Mouse (Mus musculus): Measurements from ENCODE around the gene Map7d1. TPM values are rescaled to one million over a fixed set of nuclear protein-coding genes. Genes with fewer than 3 reads are reported as not detected.

The Map7d1 gene
- polyA plus RNA-seq, 1 experiment, result 105 TPM

DNA sequence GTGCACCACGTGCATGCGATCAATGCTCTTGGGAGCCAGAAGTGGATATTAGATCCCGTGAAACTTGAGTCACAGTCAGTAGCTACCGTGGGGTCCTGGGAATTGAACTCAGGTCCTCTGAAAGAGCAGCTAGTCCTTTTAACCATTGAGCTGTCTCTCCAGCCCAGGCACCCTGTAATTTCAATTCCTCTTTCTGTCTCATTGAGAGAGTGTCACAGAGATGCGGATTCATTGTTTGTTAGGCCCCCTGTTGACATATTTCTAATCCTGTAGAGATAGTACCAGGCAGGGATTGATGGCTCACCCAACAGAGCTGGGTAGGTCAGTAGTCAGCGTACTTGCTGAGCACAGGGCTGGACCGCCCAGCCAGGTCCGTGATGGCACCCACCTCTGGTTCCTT is 34.2 kb upstream of the Map7d1 start:
- H3K9me3 ChIP-seq, result peaks cover 9% of the 10 kb centered on the region
- no peaks in the 10 kb centered on the region for H3K36me3 ChIP-seq (replicated peaks; ENCODE audit: low read length)
- no peak for TF ChIP-seq FLI1 (IDR thresholded peaks at IDR 0.05; ENCODE audit: low read length)
- no peak for TF ChIP-seq GATA1 (IDR thresholded peaks at IDR 0.05; ENCODE audit: borderline replicate concordance, low read length)
- no peak overlapping the region for H3K4me3 ChIP-seq (replicated peaks)
- peaks cover 27% of the 10 kb centered on the region for H3K4me1 ChIP-seq
- H3K27me3 ChIP-seq (replicated peaks), result peaks cover 81% of the 10 kb centered on the region

DNA sequence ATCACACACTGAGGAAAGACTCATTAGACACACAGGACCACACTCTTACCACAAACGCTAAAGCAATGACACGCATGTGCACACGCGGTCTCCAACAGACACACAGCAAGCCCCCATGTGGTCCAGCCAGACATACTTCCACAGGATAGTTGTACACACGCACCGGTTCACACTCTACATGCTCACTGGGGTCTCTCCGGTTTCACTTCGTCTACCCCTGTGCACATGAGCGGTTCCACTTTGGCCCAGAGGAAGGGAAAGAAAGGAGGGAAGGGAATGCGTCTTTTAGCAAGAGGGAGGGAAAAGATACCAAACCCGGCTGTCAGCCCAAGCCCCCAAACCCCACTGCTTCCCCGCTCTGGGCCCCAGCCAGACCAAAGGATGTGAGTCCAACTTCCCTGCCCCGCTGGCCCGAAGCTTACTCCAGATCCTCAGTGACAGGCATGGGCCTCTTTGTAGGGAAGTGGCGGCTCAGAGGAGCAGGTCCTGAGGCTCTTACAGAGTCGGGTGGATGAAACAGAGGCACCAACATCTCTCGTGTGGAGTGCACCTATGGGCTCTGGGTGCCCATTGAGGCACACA is 32.0 kb upstream of the Map7d1 start:
- H3K9me3 ChIP-seq, result peaks cover 9% of the 10 kb centered on the region
- H3K4me3 ChIP-seq (replicated peaks), result peak overlapping the region; percentile 86
- no peak for TF ChIP-seq GATA1 (IDR thresholded peaks at IDR 0.05; ENCODE audit: borderline replicate concordance, low read length)
- no peak for TF ChIP-seq FLI1 (IDR thresholded peaks at IDR 0.05; ENCODE audit: low read length)
- no peaks in the 10 kb centered on the region for H3K36me3 ChIP-seq (replicated peaks; ENCODE audit: low read length)
- H3K4me1 ChIP-seq, result peaks cover 27% of the 10 kb centered on the region
- H3K27me3 ChIP-seq (replicated peaks), result peaks cover 82% of the 10 kb centered on the region

DNA sequence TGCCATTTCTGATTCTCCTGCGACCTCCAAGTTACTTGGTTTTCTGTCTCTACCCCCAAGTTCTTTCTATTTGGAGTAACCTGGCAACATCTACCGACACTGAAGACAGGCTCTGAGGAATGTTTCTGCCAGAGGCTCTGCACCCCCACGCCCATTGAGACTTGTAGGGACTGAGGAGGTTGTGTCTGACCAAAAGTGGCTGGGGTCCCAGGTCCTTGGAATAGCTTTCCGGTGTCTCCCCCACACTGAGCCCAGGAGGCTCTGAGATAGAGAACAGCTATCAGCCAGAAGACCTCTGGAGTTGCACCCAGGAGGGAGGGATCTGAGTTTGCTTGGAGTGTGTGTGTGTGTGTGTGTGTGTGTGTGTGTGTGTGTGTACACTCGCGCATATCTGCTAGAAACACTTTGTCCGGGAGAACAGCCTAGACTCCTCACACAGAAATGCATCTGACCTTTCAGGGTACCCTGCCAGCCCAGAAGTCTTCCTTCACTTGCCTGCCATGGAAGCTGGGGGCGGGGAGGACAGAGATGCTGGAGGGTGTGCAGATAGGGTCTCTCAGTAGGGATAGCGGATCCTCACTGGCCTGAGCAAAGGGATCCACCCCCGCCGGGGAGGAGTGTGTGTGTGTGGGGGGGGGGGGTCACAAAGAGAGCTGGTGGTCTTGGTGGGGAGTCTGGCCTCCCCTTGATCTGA is 31.3 kb upstream of the Map7d1 start:
- Histone ChIP-seq H3K4me1 (peaks cover 27% of the 10 kb centered on the region), H3K4me3 (replicated peaks) (peak overlapping the region; percentile 86), H3K27me3 (replicated peaks) (peaks cover 84% of the 10 kb centered on the region), H3K36me3 (replicated peaks; ENCODE audit: low read length) (no peaks in the 10 kb centered on the region), H3K9me3 (peaks cover 9% of the 10 kb centered on the region)
- TF ChIP-seq FLI1 (IDR thresholded peaks at IDR 0.05; ENCODE audit: low read length), result no peak
- no peak for TF ChIP-seq GATA1 (IDR thresholded peaks at IDR 0.05; ENCODE audit: borderline replicate concordance, low read length)

DNA sequence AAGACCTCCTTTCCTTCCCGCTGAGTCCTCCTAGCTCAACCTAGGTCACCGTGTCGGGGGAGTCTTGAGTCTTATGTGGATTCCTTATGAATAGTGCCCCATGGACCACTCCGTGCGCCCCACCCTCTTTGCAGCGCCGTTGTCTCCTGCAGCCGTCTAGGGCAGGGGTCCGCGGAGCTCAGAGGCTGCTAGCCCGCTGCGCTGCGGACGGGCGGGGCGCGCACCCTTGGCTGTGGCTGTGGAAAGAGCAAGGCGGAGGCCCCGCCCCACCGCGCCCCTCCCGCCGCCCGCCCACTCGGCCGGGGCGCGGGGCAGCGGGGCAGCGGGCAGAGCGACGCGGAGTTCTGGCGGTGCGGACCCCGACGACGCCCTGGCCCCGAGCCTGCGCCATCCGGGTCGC is 30.3 kb upstream of the Map7d1 start, which contains the start of gene Col8a2:
Col8a2 (plus strand) TSS at position 302 of the 400 bp plus-strand sequence.
- TF ChIP-seq FLI1 (IDR thresholded peaks at IDR 0.05; ENCODE audit: low read length) (no peak), GATA1 (IDR thresholded peaks at IDR 0.05; ENCODE audit: borderline replicate concordance, low read length) (no peak)
- Histone ChIP-seq H3K9me3 (peaks cover 9% of the 10 kb centered on the region), H3K4me1 (peaks cover 27% of the 10 kb centered on the region), H3K4me3 (replicated peaks) (peak within 1 kb of the TSS; percentile 83), H3K27me3 (replicated peaks) (peaks cover 87% of the 10 kb centered on the region), H3K36me3 (replicated peaks; ENCODE audit: low read length) (no peaks in the 10 kb centered on the region)

DNA sequence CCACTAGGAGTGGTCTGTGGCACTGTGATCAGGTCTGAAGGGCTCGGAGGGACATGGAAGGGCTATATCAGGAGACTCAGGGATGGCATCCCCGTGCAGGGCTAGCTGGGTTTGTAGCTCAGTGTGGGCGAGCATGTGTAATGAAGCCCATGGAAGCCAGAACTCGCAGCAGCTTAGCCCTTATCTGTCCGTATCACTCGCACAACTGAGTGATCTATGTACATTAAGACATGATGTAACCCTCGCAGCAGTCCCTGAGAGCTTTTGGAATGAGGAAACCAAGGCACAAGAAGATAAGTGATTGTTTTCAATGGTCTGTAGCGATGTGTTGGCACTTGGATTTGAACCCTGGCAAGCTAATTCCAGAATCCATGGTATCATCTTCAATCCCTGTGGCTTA is 27.4 kb upstream of the Map7d1 start:
- TF ChIP-seq FLI1 (IDR thresholded peaks at IDR 0.05; ENCODE audit: low read length) (no peak), GATA1 (IDR thresholded peaks at IDR 0.05; ENCODE audit: borderline replicate concordance, low read length) (no peak)
- H3K9me3 ChIP-seq, result peaks cover 9% of the 10 kb centered on the region
- peaks cover 76% of the 10 kb centered on the region for H3K27me3 ChIP-seq (replicated peaks)
- H3K4me3 ChIP-seq (replicated peaks), result no peak overlapping the region
- no peaks in the 10 kb centered on the region for H3K36me3 ChIP-seq (replicated peaks; ENCODE audit: low read length)
- H3K4me1 ChIP-seq, result peaks cover 28% of the 10 kb centered on the region

DNA sequence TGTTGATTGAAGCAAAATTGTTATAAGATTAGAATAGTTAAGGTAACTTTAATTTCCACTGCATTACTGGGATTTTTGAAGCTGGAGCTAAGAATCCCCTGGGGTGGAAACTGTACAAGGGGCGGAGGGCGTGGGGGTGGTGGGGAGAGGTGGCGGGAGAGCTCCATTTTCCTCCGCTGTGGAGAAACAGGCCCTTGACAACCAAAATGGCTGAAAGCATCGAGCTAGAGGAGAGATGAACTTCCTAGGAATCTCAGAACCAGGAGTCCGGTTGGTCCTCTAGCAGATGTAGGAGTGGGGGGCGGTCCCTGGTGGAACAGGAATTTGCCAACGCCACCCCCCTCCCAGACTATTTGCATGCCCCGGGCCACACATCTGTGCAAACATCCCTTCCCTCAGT is 25.6 kb upstream of the Map7d1 start:
- Histone ChIP-seq H3K4me1 (peaks cover 20% of the 10 kb centered on the region), H3K27me3 (replicated peaks) (peaks cover 58% of the 10 kb centered on the region), H3K36me3 (replicated peaks; ENCODE audit: low read length) (peaks cover 4% of the 10 kb centered on the region), H3K4me3 (replicated peaks) (no peak overlapping the region), H3K9me3 (peaks cover 9% of the 10 kb centered on the region)
- TF ChIP-seq FLI1 (IDR thresholded peaks at IDR 0.05; ENCODE audit: low read length) (no peak), GATA1 (IDR thresholded peaks at IDR 0.05; ENCODE audit: borderline replicate concordance, low read length) (no peak)

DNA sequence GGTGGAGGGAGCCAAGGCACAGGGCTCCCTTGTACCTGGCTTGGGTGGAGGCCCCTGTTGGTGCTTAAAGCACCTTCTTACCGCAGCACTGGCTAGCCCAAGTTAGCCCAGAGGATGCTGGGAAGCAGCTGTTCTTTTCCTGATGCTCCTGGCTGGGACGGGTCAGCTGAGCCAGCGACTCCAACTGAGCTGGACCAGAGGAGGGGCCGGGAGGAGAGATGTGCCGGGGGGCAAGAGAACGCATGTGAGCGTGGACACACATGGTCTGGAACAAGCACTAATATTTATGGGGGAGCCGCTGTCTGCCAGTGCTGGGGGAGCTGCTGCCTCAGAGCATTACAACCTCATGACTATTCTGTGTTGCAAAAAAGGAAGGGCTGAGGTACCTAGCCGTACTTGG is 22.8 kb upstream of the Map7d1 start:
- peaks cover 14% of the 10 kb centered on the region for H3K4me1 ChIP-seq
- peaks cover 23% of the 10 kb centered on the region for H3K36me3 ChIP-seq (replicated peaks; ENCODE audit: low read length)
- no peak for TF ChIP-seq FLI1 (IDR thresholded peaks at IDR 0.05; ENCODE audit: low read length)
- no peak for TF ChIP-seq GATA1 (IDR thresholded peaks at IDR 0.05; ENCODE audit: borderline replicate concordance, low read length)
- H3K27me3 ChIP-seq (replicated peaks), result peaks cover 35% of the 10 kb centered on the region
- H3K9me3 ChIP-seq, result no peaks in the 10 kb centered on the region
- H3K4me3 ChIP-seq (replicated peaks), result no peak overlapping the region

DNA sequence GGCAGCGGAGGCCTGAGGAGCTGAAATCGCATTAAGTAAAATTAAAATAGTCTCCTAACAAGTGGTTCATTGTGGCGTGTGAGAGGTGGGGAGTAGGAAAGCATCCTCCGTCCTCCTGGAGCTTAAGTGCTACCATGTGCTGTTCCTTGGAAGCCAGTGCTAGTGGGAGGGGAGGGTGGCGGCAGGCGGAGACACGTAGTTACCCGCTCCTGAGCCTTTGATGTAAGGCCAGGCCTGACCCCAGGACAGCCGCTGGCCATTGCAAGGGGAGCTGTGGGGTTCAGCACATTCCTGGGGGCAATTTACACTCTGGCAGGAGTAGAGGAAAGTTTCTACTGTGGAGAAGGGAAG is 22.4 kb upstream of the Map7d1 start:
- peaks cover 14% of the 10 kb centered on the region for H3K4me1 ChIP-seq
- no peak for TF ChIP-seq FLI1 (IDR thresholded peaks at IDR 0.05; ENCODE audit: low read length)
- TF ChIP-seq GATA1 (IDR thresholded peaks at IDR 0.05; ENCODE audit: borderline replicate concordance, low read length), result no peak
- no peak overlapping the region for H3K4me3 ChIP-seq (replicated peaks)
- H3K27me3 ChIP-seq (replicated peaks), result peaks cover 31% of the 10 kb centered on the region
- H3K36me3 ChIP-seq (replicated peaks; ENCODE audit: low read length), result peaks cover 27% of the 10 kb centered on the region
- H3K9me3 ChIP-seq, result no peaks in the 10 kb centered on the region

DNA sequence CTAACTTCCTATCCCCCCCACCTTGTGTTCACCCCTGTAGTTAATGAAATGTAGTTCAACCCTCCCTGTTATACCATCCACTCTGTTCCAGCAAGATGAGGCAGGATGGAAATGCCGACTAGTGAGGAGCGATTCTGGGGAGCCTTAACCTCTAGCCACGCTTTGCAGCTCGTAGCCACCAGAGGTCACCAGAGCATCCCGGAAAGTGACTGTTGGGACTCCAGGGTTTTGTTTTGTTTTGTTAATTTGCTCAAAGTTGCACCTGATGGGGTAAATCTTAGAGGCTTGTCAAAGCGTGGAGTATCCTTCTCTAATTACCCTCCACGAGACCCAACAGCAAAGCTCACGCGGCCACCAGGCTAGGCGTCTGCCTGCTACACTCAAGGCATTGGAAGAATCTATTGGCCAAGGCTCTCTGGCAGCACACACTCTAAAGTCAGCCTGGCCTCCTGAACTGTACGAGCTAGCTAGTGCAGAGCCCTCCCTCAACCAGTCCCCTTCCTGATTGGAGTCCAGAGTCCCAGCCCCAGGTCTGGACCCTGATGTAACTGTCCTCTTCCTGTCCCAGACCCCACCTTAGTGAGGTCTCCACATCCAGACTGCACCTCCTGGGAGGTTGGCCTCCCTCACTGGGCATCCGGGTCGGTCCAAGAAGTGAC is 21.9 kb upstream of the Map7d1 start:
- Histone ChIP-seq H3K27me3 (replicated peaks) (peaks cover 26% of the 10 kb centered on the region), H3K4me3 (replicated peaks) (peak overlapping the region; percentile 86), H3K4me1 (peaks cover 14% of the 10 kb centered on the region), H3K9me3 (no peaks in the 10 kb centered on the region), H3K36me3 (replicated peaks; ENCODE audit: low read length) (peaks cover 32% of the 10 kb centered on the region)
- TF ChIP-seq FLI1 (IDR thresholded peaks at IDR 0.05; ENCODE audit: low read length), result no peak
- TF ChIP-seq GATA1 (IDR thresholded peaks at IDR 0.05; ENCODE audit: borderline replicate concordance, low read length), result no peak

DNA sequence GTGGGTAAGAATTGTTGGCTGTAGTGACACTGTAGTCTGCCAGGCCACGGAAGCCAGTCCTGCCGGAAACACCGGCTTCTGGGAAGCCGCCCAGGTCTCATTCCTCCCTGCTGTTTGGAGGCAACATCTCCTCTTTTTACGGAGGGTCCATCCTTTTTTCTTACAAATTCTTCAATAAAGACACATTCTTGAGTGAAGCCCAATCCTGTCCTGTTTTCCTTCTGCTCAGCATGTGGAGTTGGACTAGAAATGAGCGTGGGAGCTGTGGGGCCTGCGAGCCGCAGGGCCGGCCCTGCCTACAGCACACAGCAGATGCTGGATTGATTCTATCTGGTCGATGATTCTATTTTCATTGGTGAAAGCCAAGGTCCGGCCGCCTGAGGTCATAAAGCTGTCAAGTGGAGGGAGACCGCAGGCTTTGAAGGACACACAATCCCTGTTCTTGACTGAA is 19.6 kb upstream of the Map7d1 start:
- Histone ChIP-seq H3K36me3 (replicated peaks; ENCODE audit: low read length) (peaks cover 48% of the 10 kb centered on the region), H3K4me1 (peaks cover 12% of the 10 kb centered on the region), H3K4me3 (replicated peaks) (no peak overlapping the region), H3K27me3 (replicated peaks) (peaks cover 11% of the 10 kb centered on the region), H3K9me3 (no peaks in the 10 kb centered on the region)
- TF ChIP-seq GATA1 (IDR thresholded peaks at IDR 0.05; ENCODE audit: borderline replicate concordance, low read length), result no peak
- no peak for TF ChIP-seq FLI1 (IDR thresholded peaks at IDR 0.05; ENCODE audit: low read length)
